Comparison of ENCODE assay signal across 21 mouse cellular contexts in the genomic region with DNA sequence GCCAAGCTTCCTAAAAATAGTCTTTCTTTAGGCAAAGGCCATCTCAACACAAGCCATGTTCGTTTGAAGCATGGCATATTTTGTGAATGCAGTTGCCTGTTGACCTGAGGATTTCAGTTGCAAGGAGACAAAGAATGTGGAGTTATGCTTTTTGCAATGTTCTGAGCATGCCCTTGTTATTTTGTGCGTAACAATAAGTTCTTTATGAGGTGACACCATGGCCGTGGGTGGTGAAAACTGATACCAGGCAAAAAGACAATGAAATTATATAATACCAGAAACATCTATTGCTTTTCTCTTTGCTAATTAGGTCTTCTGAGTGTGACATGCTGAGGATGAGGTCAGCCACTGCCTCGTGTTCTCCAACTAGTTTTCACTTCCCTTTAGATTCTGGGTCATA.
"Had no signal": no experiment of that assay in that cellular context is flagged by ENCODE, and none has a peak within 500 bp of the region (broad histone marks: within the 10 kb centered on the region; RNA-seq: fewer than 3 reads in every experiment).

No protein-coding gene starts in this region.

- H3K27ac ChIP-seq: liver, embryonic 15.5 days; lung, embryonic 15.5 days; macrophage; midbrain, embryonic 12.5 days; neural tube, embryonic 13.5 days; neural tube, embryonic 15.5 days had no signal

- H3K4me2 ChIP-seq: liver, embryonic 15.5 days; lung, embryonic 15.5 days; midbrain, embryonic 12.5 days; neural tube, embryonic 13.5 days; neural tube, embryonic 15.5 days had no signal

- H3K36me3 ChIP-seq: liver, embryonic 15.5 days; lung, embryonic 15.5 days; midbrain, embryonic 12.5 days; neural tube, embryonic 13.5 days; neural tube, embryonic 15.5 days had no signal

- ATAC-seq: liver, postnatal 0 days; lung, postnatal 0 days; midbrain, embryonic 16.5 days had no signal

- H3K9ac ChIP-seq: liver, embryonic 15.5 days; liver, postnatal 0 days; lung, embryonic 15.5 days; midbrain, embryonic 12.5 days; neural tube, embryonic 13.5 days; neural tube, embryonic 15.5 days had no signal

- H3K4me1 ChIP-seq: liver, embryonic 15.5 days; lung, embryonic 15.5 days; megakaryocyte, embryonic 14.5 days; midbrain, embryonic 12.5 days; neural tube, embryonic 13.5 days had no signal

- H3K9me3 ChIP-seq: liver, embryonic 15.5 days; lung, embryonic 15.5 days; megakaryocyte, embryonic 14.5 days; midbrain, embryonic 12.5 days; neural tube, embryonic 13.5 days; neural tube, embryonic 15.5 days had no signal

- H3K27me3 ChIP-seq: liver, embryonic 15.5 days; lung, embryonic 15.5 days; megakaryocyte, embryonic 14.5 days; midbrain, embryonic 12.5 days; neural tube, embryonic 13.5 days; neural tube, embryonic 15.5 days had no signal

- DNase-seq: liver, postnatal 0 days; lung, adult 2 months; lung, postnatal 14 days; lung, postnatal 36 days; midbrain, embryonic 14.5 days; right cerebral cortex, adult 18-20 months; right cerebral cortex, postnatal 25 days; right cerebral cortex, postnatal 4 days; spleen, adult 18-20 months; thymus, adult 2 months; thymus, postnatal 36 days had no signal

- H3K4me3 ChIP-seq: liver, embryonic 15.5 days; lung, embryonic 15.5 days; megakaryocyte, embryonic 14.5 days; midbrain, embryonic 12.5 days; myocyte; neural tube, embryonic 13.5 days; neural tube, embryonic 15.5 days had no signal
